Mouse (Mus musculus) C2C12 (cell line): ENCODE results near the gene Ddx21.

Experiments used
- CEBPB ChIP-seq: IDR thresholded peaks from one replicate; pipeline ENCODE4 v1.6.1; 2011; ENCODE audit warnings: low read depth, mild to moderate bottlenecking, control low read depth, moderate library complexity
- CTCF ChIP-seq: IDR thresholded peaks from one replicate; pipeline ENCODE4 v1.5.1; 2011; ENCODE audit not compliant: control insufficient read depth, insufficient read depth, insufficient read length

GRCm38 (mm10) chr10:62602177-62603040, at the start of gene Ddx21:
- TF ChIP-seq CTCF (no peak), CEBPB (no peak)
